Mouse (Mus musculus): ENCODE measurements around the gene Psme2b. TPM values are rescaled to one million over a fixed set of nuclear protein-coding genes. Genes with fewer than 3 reads are reported as not detected.
"Not testable (repeated sequence)": the region's sequence is repeated elsewhere in the genome, so short reads cannot be mapped to it uniquely, and the experiment has no call there.

Psme2b gene
- polyA plus RNA-seq, 1 experiment from 2014 or later = 4.2 TPM

DNA sequence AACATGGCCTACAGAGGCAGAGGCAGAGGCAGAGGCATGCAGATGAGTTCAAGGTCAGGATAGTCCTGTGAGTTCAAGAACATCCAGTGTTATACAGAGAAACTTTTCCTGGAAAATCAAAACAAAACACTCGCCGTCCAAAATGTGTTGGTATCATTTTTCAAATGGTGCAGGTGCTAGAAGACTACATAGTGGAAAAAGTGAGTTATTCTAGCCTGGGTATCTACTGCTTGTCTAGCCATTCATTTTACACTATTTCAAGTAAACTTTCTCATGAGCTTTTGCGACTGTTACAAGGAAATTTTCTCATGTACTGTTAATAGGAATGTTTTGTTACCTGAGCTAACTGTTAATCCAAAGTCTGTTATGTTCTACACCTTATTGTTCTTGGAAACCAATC, 27.6 kb downstream of the Psme2b start:
- no peaks in the 10 kb centered on the region for H3K4me1 ChIP-seq (ENCODE audit: insufficient read depth)
- no peaks in the 10 kb centered on the region for H3K9me3 ChIP-seq (ENCODE audit: low read length)
- H3K27me3 ChIP-seq (ENCODE audit: insufficient read depth, low read length) = no peaks in the 10 kb centered on the region
- 79% methylated on average over 3 of the region's 3 CpGs for WGBS (ENCODE audit: insufficient replicate concordance)
- H3K4me3 ChIP-seq (ENCODE audit: low read depth, low read length) = no peak overlapping the region
- no peak for TF ChIP-seq EP300 (IDR thresholded peaks at IDR 0.05; ENCODE audit: low read depth)
- no peak for TF ChIP-seq CTCF (IDR thresholded peaks at IDR 0.05; ENCODE audit: low read depth)
- no peak overlapping the region for H3K27ac ChIP-seq (ENCODE audit: low read depth)
- no peak for ATAC-seq
- no peaks in the 10 kb centered on the region for H3K36me3 ChIP-seq (replicated peaks; ENCODE audit: insufficient read depth, low read length)
- no peak overlapping the region for H3K4me2 ChIP-seq (ENCODE audit: low read depth, low read length)
- no peak for DNase-seq
- H3K9ac ChIP-seq (replicated peaks) = no peak overlapping the region

DNA sequence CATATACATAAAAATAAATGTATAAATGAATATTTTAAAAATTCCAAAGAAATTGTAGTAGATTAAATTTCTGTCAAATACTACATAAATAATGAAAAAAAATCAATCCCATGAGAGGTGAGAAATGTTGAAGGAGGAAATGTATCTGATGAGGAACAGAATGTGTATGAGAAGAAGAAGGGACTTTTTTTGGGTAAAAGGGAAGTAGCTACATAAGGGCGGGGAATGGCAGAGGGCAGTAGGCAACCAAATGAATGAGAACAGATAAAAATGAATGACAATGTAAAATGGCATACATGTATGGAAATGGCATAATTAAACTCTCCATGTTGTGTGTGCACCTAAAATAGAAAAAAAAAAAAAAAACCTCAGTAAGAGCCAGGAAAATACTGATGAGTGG, 32.4 kb downstream of the Psme2b start:
- no peak for DNase-seq
- ATAC-seq = no peak
- H3K9me3 ChIP-seq (ENCODE audit: low read length) = no peaks in the 10 kb centered on the region

DNA sequence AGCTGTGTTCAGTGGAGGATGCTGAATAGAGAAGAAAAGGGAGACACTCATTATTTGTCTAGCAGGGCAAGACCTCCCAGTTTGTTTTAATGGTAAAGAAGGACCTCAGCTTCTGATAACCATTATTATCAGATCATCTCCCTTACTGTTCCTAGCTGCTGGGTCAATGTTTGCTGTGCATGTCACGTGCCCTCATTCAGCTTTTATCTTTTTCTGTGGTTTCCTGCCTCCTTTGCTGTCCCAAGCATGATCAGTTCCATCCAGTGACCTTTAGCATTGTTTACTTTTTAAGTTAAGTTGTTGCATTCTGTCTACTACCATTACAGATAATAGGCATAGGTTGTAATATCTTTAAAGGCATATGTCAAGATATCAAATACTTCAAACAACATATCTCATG, 37.5 kb downstream of the Psme2b start:
- H3K36me3 ChIP-seq (replicated peaks; ENCODE audit: insufficient read depth, low read length) = no peaks in the 10 kb centered on the region
- WGBS (ENCODE audit: insufficient replicate concordance) = 12% methylated on average over 1 of the region's 1 CpGs
- H3K9me3 ChIP-seq (ENCODE audit: low read length) = no peaks in the 10 kb centered on the region
- H3K27me3 ChIP-seq (ENCODE audit: insufficient read depth, low read length) = no peaks in the 10 kb centered on the region
- no peak overlapping the region for H3K4me2 ChIP-seq (ENCODE audit: low read depth, low read length)
- ATAC-seq = no peak
- TF ChIP-seq CTCF (IDR thresholded peaks at IDR 0.05; ENCODE audit: low read depth) (no peak), EP300 (IDR thresholded peaks at IDR 0.05; ENCODE audit: low read depth) (no peak)
- no peak overlapping the region for H3K4me3 ChIP-seq (ENCODE audit: low read depth, low read length)
- H3K4me1 ChIP-seq (ENCODE audit: insufficient read depth) = peaks cover 7% of the 10 kb centered on the region; the same call in 1 of the 2 replicates
- H3K27ac ChIP-seq (ENCODE audit: low read depth) = no peak overlapping the region
- no peak overlapping the region for H3K9ac ChIP-seq (replicated peaks)
- no peak for DNase-seq

More for the DNA sequence above, 32.4 kb downstream of the Psme2b start:
- H3K36me3 ChIP-seq (replicated peaks; ENCODE audit: insufficient read depth, low read length) = no peaks in the 10 kb centered on the region
- H3K9ac ChIP-seq (replicated peaks) = no peak overlapping the region
- no peak overlapping the region for H3K27ac ChIP-seq (ENCODE audit: low read depth)
- 74% methylated on average over 1 of the region's 1 CpGs for WGBS (ENCODE audit: insufficient replicate concordance)
- H3K4me2 ChIP-seq (ENCODE audit: low read depth, low read length) = no peak overlapping the region
- no peaks in the 10 kb centered on the region for H3K27me3 ChIP-seq (ENCODE audit: insufficient read depth, low read length)
- no peak for TF ChIP-seq EP300 (IDR thresholded peaks at IDR 0.05; ENCODE audit: low read depth)
- TF ChIP-seq CTCF (IDR thresholded peaks at IDR 0.05; ENCODE audit: low read depth) = no peak
- H3K4me1 ChIP-seq (ENCODE audit: insufficient read depth) = peaks cover 3% of the 10 kb centered on the region; the same call in 1 of the 2 replicates
- no peak overlapping the region for H3K4me3 ChIP-seq (ENCODE audit: low read depth, low read length)

DNA sequence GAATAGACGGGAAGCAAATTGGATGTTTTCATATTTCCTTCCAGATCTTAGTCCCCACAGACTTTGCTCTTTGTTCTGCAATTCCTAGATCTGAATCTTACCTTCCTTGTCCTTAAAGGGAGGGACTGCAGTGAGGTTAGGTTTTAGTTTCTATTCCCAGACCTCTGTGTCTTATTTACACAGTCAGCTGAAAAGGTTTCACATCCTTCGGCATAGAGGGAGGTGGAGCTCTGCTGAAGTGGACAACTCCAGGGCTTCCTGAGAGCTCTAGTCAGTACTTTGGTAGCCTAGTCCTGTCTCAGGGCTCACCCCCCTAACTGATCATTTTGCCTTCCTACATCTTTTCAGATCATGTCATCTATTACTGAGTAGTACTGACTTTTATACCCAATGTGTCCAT, 44.0 kb downstream of the Psme2b start, which contains the start of gene Gm5431:
TSS of gene Gm5431 (minus strand) at position 194 of the 400 bp plus-strand sequence.
- no peak within 1 kb of the TSS for H3K9ac ChIP-seq (replicated peaks)
- H3K9me3 ChIP-seq (ENCODE audit: low read length) = no peaks in the 10 kb centered on the region
- peaks cover 10% of the 10 kb centered on the region; the same call in 1 of the 2 replicates for H3K4me1 ChIP-seq (ENCODE audit: insufficient read depth)
- peak; percentile 47 for ATAC-seq
- 41% methylated on average over 2 of the region's 2 CpGs for WGBS (ENCODE audit: insufficient replicate concordance)
- H3K27ac ChIP-seq (ENCODE audit: low read depth) = peak within 1 kb of the TSS; percentile 85
- no peaks in the 10 kb centered on the region for H3K36me3 ChIP-seq (replicated peaks; ENCODE audit: insufficient read depth, low read length)
- 0 out of 2 replicates have a peak within 1 kb of the TSS, but pooled peaks have one; percentile 6 for H3K4me3 ChIP-seq (ENCODE audit: low read depth, low read length)
- TF ChIP-seq EP300 (IDR thresholded peaks at IDR 0.05; ENCODE audit: low read depth) (no peak), CTCF (IDR thresholded peaks at IDR 0.05; ENCODE audit: low read depth) (no peak)
- DNase-seq = no peak
- peak within 1 kb of the TSS; percentile 35 for H3K4me2 ChIP-seq (ENCODE audit: low read depth, low read length)
- no peaks in the 10 kb centered on the region for H3K27me3 ChIP-seq (ENCODE audit: insufficient read depth, low read length)

DNA sequence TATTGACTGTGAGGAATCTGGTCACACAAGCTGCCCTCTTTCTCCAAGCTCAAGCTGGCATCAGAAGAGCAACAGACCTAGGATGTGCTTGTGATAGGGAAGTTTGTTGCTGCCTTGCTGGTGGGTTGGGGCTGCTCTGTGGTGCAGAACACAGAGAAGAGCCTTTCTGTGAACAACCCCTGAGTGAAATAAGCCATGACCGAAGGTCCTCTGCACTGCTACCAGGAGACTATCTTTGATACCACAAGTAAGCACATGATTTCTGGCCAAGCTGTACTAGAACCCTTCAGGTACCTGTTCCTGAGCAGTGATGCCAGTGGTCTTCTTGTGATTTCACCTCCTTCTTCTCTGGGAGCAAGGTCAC, 44.4 kb downstream of the Psme2b start:
- H3K4me2 ChIP-seq (ENCODE audit: low read depth, low read length) = peak overlapping the region; percentile 35

DNA sequence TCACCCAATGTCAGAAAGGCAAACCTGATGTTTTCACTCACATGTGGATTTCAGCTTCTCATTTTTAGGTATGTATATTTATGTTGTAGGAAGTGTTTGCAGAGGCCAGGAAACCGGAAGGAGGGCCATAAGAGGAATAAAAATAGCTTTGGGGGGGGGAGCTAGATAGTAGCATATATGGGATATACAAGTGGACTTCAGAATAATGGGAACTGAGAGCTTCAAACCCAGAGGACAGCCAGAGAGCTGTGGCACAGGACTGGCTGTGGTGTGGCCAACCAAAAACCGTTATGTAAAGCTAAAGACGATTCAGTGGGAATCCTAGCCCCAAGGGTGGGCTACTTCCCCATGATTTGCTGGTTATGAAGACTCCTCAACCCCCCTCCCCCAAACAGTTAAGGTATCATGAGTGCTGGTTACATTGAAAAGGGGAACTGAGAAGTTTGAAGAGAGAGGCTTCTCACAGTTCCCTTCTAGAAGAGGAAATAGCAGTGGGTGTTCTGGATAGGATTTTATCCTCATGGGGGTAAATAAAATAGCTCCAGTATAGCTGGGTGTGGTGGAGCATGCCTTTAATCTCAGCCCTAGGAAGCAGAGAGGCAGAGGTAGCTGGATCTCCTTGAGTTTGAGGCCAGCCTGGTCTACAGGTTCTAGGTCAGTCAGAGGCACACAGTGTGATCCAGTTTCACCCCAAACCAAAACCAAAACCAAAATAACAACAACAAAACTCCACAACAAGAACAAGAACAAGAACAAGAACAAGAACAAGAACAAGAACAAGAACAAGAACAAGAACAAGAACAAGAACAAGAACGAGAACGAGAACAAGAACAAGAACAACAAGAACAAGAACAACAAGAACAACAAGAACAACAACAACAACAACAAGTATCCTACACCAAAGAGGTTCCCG, 45.1 kb downstream of the Psme2b start:
- not testable (repeated sequence) for H3K4me1 ChIP-seq (ENCODE audit: insufficient read depth); H3K27me3 ChIP-seq (ENCODE audit: insufficient read depth, low read length); H3K36me3 ChIP-seq (replicated peaks; ENCODE audit: insufficient read depth, low read length); H3K4me2 ChIP-seq (ENCODE audit: low read depth, low read length); H3K9ac ChIP-seq (replicated peaks); H3K4me3 ChIP-seq (ENCODE audit: low read depth, low read length); H3K9me3 ChIP-seq (ENCODE audit: low read length)
- DNase-seq (peak; percentile 22), ATAC-seq (peak; percentile 64)
- H3K27ac ChIP-seq (ENCODE audit: low read depth) = peak overlapping the region; percentile 85
- TF ChIP-seq EP300 (IDR thresholded peaks at IDR 0.05; ENCODE audit: low read depth) = peak; percentile 83
- WGBS (ENCODE audit: insufficient replicate concordance) = 50% methylated on average over 6 of the region's 6 CpGs

More for the DNA sequence above, 44.4 kb downstream of the Psme2b start:
- not testable (repeated sequence) for H3K9ac ChIP-seq (replicated peaks); DNase-seq; H3K27me3 ChIP-seq (ENCODE audit: insufficient read depth, low read length); H3K4me1 ChIP-seq (ENCODE audit: insufficient read depth); H3K36me3 ChIP-seq (replicated peaks; ENCODE audit: insufficient read depth, low read length); H3K9me3 ChIP-seq (ENCODE audit: low read length)
- Histone ChIP-seq H3K27ac (ENCODE audit: low read depth) (peak overlapping the region; percentile 85), H3K4me3 (ENCODE audit: low read depth, low read length) (0 out of 2 replicates have a peak overlapping the region, but pooled peaks have one; percentile 6)
- ATAC-seq = peak; percentile 35; the same call in 1 of the 2 replicates
- WGBS (ENCODE audit: insufficient replicate concordance) = 57% methylated on average over 1 of the region's 1 CpGs
